Mouse (Mus musculus): ENCODE data around the gene Gm1123.

DNA sequence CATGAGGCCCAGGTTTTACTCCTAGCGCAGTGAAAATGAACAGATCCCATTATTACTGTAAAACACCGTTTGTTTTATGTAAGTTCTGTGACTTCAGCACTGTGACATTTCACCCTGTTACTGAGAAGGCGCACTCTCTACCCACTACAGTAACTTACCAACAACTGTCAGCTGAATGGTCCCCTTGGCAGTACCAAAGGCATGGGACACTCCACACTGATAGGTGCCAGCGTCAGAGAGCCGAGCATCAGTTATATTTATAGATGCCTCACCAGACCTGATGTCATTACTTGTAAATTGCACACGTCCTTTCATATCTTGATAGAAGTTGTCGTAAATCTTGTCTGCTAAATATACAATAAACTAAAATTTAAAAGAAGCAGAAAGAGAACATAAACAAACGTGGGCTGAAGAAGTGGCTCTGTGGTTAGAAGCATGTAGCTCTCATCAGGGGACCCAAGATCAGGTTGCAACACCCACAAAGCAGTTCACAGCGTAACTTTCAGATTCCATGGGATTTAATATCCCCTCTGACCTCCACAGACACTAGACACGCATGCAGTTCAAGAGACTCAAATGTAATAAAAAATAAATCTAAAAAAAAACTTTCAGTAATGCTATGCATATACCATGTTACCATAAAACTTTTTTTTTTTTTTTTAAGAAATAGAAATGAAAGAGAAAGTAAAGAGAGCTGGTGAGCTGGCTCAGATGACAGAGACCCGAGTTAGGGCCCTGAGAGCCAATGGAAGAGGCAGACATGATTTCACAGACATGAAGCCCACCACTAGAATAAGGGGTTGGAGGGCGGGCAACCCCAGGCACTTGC, 26.2 kb downstream of the Gm1123 start:
- TF ChIP-seq CTCF (IDR thresholded peaks at IDR 0.05; ENCODE audit: borderline replicate concordance, insufficient read depth, low read depth, low read length) (no peak), POLR2A (IDR thresholded peaks at IDR 0.05; ENCODE audit: borderline replicate concordance, insufficient read depth, low read length) (no peak)

Data from cerebellum, adult 2 months (tissue).